Mouse (Mus musculus) neural tube, embryonic 12.5 days (tissue): ENCODE measurements around the gene Lztfl1. TPM values are rescaled to one million over a fixed set of nuclear protein-coding genes. Genes with fewer than 3 reads are reported as not detected.
"Not testable (repeated sequence)": the region's sequence is repeated elsewhere in the genome, so short reads cannot be mapped to it uniquely, and the experiment has no call there.

Source experiments
- ATAC-seq: fragments of 200-750 bp; cut with Nextera tagmentation; 2 replicates; pipeline ENCODE4 v1.8.0; 2017; ENCODE audit warnings: low read depth, mild to moderate bottlenecking, moderate TSS enrichment, moderate library complexity; ENCODE audit not compliant: low FRiP score
- H3K27ac ChIP-seq: fragments of 300-500 bp; sonication (generic); 2 replicates; pipeline ENCODE4 v1.5.1; 2016
- H3K27me3 ChIP-seq: fragments of 300-500 bp; sonication (generic); replicated peaks from 2 replicates; pipeline ENCODE4 v1.6.1; 2016; ENCODE audit warnings: mild to moderate bottlenecking
- H3K36me3 ChIP-seq: fragments of 300-500 bp; sonication (generic); 2 replicates; pipeline ENCODE4 v1.6.1; 2016; ENCODE audit warnings: mild to moderate bottlenecking
- H3K4me1 ChIP-seq: fragments of 300-500 bp; sonication (generic); 2 replicates; pipeline ENCODE4 v1.6.1; 2016
- H3K4me2 ChIP-seq: fragments of 300-500 bp; sonication (generic); replicated peaks from 2 replicates; pipeline ENCODE4 v1.6.1; 2016; ENCODE audit warnings: mild to moderate bottlenecking
- H3K4me3 ChIP-seq: fragments of 300-500 bp; sonication (generic); 2 replicates; pipeline ENCODE4 v1.5.1; 2016
- H3K9ac ChIP-seq: fragments of 300-500 bp; sonication (generic); 2 replicates; pipeline ENCODE4 v1.6.1; 2016; ENCODE audit warnings: mild to moderate bottlenecking
- H3K9me3 ChIP-seq: fragments of 300-500 bp; sonication (generic); 2 replicates; pipeline ENCODE4 v1.6.1; 2016; ENCODE audit warnings: mild to moderate bottlenecking
- WGBS: fragments of 180-500 bp; shearing (Covaris S2); methylation state at CpG from one replicate; pipeline ENCODE4 v1.1.7; 2016; 5-methylcytosine and 5-hydroxymethylcytosine counted together
- polyA plus RNA-seq: library from polyadenylated mRNA; unstranded; fragments of >200 nt; fragmentation: Nextera tagmentation; extraction: Ambion mirVana; gene quantifications from 2 replicates; pipeline ENCODE4 v1.2.1, GENCODE M21; 2016

The Lztfl1 gene
- polyA plus RNA-seq, 1 experiment from 2014 or later, result 54.9 TPM

DNA sequence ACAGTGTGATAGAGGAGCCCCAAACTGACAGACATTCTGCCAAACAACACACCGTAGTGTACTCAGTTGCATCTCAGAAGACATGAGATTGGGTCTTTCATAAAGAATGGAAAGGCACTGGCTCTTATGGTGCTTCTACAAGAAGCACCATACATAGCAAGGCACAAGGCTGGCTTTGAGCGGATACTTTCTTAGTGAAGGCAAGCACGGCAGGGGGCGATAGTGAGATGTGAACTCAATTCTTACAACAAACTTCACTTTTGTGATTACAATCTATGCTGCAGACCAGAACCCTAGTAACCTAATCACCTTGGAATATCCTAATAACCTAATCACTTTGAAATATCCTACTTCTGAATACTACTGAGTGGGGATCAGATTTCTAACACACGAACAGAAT, 51.9 kb downstream of the Lztfl1 start:
- 56% methylated on average over 5 of the region's 5 CpGs for WGBS
- H3K9me3 ChIP-seq, result no peaks in the 10 kb centered on the region

DNA sequence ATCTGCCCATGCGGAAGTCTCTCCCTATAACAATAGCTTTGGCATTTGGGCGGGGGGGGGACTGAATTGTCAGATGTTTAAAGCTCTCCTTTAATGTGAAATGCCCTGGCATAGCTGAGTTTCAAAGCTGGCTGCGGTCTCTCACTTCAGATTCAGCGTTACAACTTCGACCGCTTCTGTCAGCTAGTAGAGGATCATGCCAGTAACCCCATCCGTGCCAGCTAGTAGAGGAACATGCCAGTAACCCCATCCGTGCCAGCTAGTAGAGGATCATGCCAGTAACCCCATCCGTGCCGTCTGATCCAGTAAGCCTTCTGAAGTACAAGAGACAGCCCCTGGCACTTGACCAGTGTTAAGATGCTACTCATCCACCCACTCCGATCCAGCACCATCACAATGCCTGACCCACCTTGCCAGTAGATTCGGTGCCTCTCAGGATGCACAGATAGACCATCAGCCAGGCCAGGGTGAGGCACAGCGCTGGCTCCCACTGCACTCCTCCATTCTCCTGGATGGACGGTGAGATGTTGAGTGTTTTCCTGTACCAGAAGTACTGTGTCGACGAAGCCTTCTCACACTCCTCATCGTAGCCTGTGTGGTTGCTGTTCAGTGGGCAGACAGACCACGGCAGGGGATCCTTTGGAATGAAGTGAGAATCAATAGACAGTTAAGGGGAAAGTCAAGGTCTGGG, 57.4 kb downstream of the Lztfl1 start:
- 87% methylated on average over 18 of the region's 18 CpGs for WGBS

More for the DNA sequence above, 51.9 kb downstream of the Lztfl1 start:
- no peak for ATAC-seq
- H3K4me2 ChIP-seq, result no peak overlapping the region
- no peak overlapping the region for H3K4me3 ChIP-seq
- no peaks in the 10 kb centered on the region for H3K4me1 ChIP-seq
- no peak overlapping the region for H3K27ac ChIP-seq
- H3K27me3 ChIP-seq, result no peaks in the 10 kb centered on the region
- no peak overlapping the region for H3K9ac ChIP-seq
- no peaks in the 10 kb centered on the region for H3K36me3 ChIP-seq

DNA sequence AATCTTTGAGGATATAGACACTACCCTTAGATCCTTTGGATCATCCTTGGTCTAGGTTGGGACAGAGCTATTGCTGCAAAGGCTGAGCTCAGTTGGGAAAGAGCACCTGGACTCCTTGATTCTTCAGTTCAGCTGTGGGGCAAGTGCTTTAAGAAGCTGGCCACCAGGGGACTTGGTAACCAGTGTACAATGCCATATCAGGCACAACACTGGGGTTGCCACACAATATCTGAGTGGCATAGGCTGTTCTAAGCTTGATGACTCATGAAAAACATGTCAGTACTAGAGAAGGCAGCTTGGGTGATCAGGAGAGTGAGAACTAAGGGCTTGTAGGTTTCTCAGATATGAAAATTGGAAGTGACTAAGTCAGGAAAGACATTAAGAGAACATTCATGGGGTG, 58.5 kb downstream of the Lztfl1 start:
- ATAC-seq, result no peak
- H3K4me2 ChIP-seq, result no peak overlapping the region
- H3K36me3 ChIP-seq, result no peaks in the 10 kb centered on the region
- no peaks in the 10 kb centered on the region for H3K9me3 ChIP-seq
- no peak overlapping the region for H3K9ac ChIP-seq
- H3K4me1 ChIP-seq, result no peaks in the 10 kb centered on the region
- H3K27ac ChIP-seq, result no peak overlapping the region
- H3K4me3 ChIP-seq, result no peak overlapping the region
- H3K27me3 ChIP-seq, result no peaks in the 10 kb centered on the region

More for the DNA sequence above, 57.4 kb downstream of the Lztfl1 start:
- H3K36me3 ChIP-seq, H3K4me2 ChIP-seq, ATAC-seq, H3K9ac ChIP-seq, H3K4me1 ChIP-seq, H3K27me3 ChIP-seq, H3K4me3 ChIP-seq, H3K9me3 ChIP-seq, H3K27ac ChIP-seq: not testable (repeated sequence)

DNA sequence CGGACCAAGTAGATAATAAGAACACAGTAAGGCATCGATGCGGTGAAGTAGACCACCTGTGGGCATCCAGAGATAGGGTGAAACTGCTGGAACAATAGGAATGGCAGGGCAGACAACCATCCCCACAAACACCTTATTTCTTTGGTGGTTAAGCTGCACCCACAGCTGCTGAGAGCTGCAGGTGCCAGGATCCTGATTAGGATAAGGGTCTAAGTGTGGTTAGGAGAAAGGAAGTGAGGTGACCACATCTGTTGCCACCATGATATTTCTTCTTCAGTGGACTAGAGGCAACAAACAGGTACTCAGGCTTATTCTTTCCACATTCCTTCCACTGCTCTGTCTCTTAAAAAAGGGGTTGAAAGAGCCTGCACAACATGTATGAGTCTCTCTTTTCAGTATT, 60.0 kb downstream of the Lztfl1 start:
- H3K27me3 ChIP-seq, result no peaks in the 10 kb centered on the region
- no peak overlapping the region for H3K4me2 ChIP-seq
- no peaks in the 10 kb centered on the region for H3K36me3 ChIP-seq
- H3K27ac ChIP-seq, result no peak overlapping the region
- no peak overlapping the region for H3K4me3 ChIP-seq
- H3K9ac ChIP-seq, result no peak overlapping the region
- H3K4me1 ChIP-seq, result no peaks in the 10 kb centered on the region
- no peak for ATAC-seq
- H3K9me3 ChIP-seq, result no peaks in the 10 kb centered on the region
- WGBS, result 78% methylated on average over 3 of the region's 3 CpGs

DNA sequence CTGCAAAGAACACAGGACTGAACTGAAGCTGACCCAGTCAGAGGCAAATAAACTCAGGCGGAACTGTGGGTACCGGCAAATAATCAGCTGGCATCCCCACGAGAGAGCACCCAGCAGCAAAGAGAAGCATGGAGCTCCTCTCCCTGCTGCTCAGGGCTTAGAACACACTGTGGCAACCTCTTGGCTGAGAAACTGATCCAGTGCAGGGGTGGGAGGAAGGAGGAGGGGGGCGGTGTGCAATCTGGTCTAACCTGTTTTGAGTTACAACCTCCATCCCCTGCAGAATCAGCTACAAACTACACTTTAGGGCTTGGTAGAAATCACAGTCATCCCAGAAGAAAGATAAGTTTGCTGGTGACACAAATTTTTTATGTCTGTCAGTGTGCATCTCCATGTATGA, 66.1 kb downstream of the Lztfl1 start:
- Histone ChIP-seq H3K27ac (no peak overlapping the region), H3K4me2 (no peak overlapping the region), H3K4me3 (no peak overlapping the region), H3K9me3 (no peaks in the 10 kb centered on the region), H3K9ac (no peak overlapping the region), H3K27me3 (no peaks in the 10 kb centered on the region), H3K36me3 (no peaks in the 10 kb centered on the region), H3K4me1 (no peaks in the 10 kb centered on the region)
- 56% methylated on average over 4 of the region's 4 CpGs for WGBS
- ATAC-seq, result no peak

DNA sequence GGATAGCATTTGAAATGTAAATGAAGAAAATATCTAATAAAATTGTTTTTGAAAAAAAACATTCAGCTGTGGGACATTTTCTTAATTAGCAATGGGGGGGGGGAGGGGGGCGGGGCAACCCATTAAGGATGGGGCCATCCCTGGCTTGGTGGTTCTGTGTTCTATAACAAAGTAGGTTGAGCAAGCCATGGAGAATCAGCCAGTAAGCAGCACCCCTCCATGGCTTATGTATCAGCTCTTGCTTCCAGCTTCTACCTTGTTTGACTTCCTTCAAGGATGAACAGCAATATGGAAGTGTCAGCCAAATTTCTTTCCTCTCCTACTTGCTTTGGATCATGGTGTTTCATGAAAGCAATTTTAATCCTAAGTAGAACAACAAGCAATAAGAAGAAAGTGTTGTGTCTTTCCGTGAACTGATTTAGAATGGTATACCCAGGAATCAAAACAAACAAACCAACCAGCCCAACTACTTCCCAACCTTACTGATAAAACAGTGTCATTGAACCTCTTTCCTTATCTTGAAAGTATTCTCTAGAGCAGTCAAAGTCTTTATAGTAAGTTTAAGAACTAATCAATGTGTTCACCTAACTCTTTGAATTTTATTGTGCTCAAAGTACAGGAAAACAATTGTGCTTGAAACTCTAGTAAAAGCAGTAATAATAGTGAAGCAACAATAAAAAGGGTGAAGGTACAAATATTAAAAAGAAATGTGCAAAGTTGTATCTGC, 67.5 kb downstream of the Lztfl1 start:
- no peak overlapping the region for H3K4me3 ChIP-seq
- ATAC-seq, result no peak
- H3K9me3 ChIP-seq, result no peaks in the 10 kb centered on the region
- no peak overlapping the region for H3K9ac ChIP-seq
- H3K4me1 ChIP-seq, result no peaks in the 10 kb centered on the region
- H3K27ac ChIP-seq, result no peak overlapping the region
- H3K27me3 ChIP-seq, result no peaks in the 10 kb centered on the region
- 91% methylated on average over 2 of the region's 2 CpGs for WGBS
- no peak overlapping the region for H3K4me2 ChIP-seq
- no peaks in the 10 kb centered on the region for H3K36me3 ChIP-seq

Other genes starting within 250 kb of the Lztfl1 start
- 35.6 and 37.3 TPM in 2 replicates for gene Limd1, start 239.0 kb downstream of the Lztfl1 start, polyA plus RNA-seq
- 48.8 and 49.9 TPM in 2 replicates for gene Sacm1l, start 187.9 kb downstream of the Lztfl1 start, polyA plus RNA-seq
- gene Slc6a20b, start 85.1 kb downstream of the Lztfl1 start, polyA plus RNA-seq, result 0.22 and 0.24 TPM in 2 replicates
- 0.08 and 0.15 TPM in 2 replicates for gene Ccr9, start 39.3 kb downstream of the Lztfl1 start, polyA plus RNA-seq
- 1.2 and 1.3 TPM in 2 replicates for gene Slc6a20a, start 38.8 kb downstream of the Lztfl1 start, polyA plus RNA-seq
- gene Cxcr6, start 88.8 kb upstream of the Lztfl1 start, polyA plus RNA-seq, result 0.20 TPM in 1 of 2 replicates, not detected in the other
- 9.1 and 9.6 TPM in 2 replicates for gene Fyco1, start 134.2 kb upstream of the Lztfl1 start, polyA plus RNA-seq
- not detected in 2 replicates for gene Xcr1, start 144.3 kb upstream of the Lztfl1 start, polyA plus RNA-seq